Mouse (Mus musculus): ENCODE measurements around the gene Pip5k1b.

- TF ChIP-seq POLR2A (IDR thresholded peaks at IDR 0.05; ENCODE audit: low read depth, low read length) (no peak), CTCF (IDR thresholded peaks at IDR 0.05; ENCODE audit: extremely low read depth, insufficient read depth, insufficient read length, insufficient replicate concordance) (no peak)
Measured at GRCm38 (mm10) chr19:24417659-24418004, 138.0 kb downstream of the Pip5k1b start.

All from spleen, adult 2 months (tissue).